Mouse (Mus musculus) forebrain, postnatal 0 days (tissue): ENCODE results near the gene Kctd7. TPM values are rescaled to one million over a fixed set of nuclear protein-coding genes. Genes with fewer than 3 reads are reported as not detected.

Experiments
- ATAC-seq: fragments of 200-750 bp; cut with Nextera tagmentation; 2 replicates; pipeline ENCODE4 v1.8.0; 2017; ENCODE audit warnings: mild to moderate bottlenecking, moderate library complexity
- DNase-seq: peaks from one replicate; pipeline ENCODE4 v3.0.0-alpha.2; 2015
- H3K27ac ChIP-seq: fragments of 300-500 bp; sonication (generic); 2 replicates; pipeline ENCODE4 v1.5.1; 2014; ENCODE audit warnings: low read depth, mild to moderate bottlenecking, antibody characterized with exemption, low read length, moderate library complexity, mixed read lengths
- H3K27me3 ChIP-seq: fragments of 300-500 bp; sonication (generic); 2 replicates; pipeline ENCODE4 v1.6.1; 2014; ENCODE audit warnings: mild to moderate bottlenecking, low read length, mixed read lengths; ENCODE audit not compliant: insufficient read depth
- H3K36me3 ChIP-seq: fragments of 300-500 bp; sonication (generic); 2 replicates; pipeline ENCODE4 v1.6.1; 2014; ENCODE audit warnings: mild to moderate bottlenecking, moderate library complexity; ENCODE audit not compliant: insufficient read depth
- H3K4me1 ChIP-seq: fragments of 300-500 bp; sonication (generic); 2 replicates; pipeline ENCODE4 v1.6.1; 2014; ENCODE audit warnings: antibody characterized with exemption; ENCODE audit not compliant: insufficient read depth
- H3K4me2 ChIP-seq: fragments of 300-500 bp; sonication (generic); 2 replicates; pipeline ENCODE4 v1.6.1; 2014; ENCODE audit warnings: low read depth, mild to moderate bottlenecking, moderate library complexity
- H3K4me3 ChIP-seq: fragments of 300-500 bp; sonication (generic); 2 replicates; pipeline ENCODE4 v1.5.1; 2014; ENCODE audit warnings: low read depth, low read length, mixed read lengths
- H3K9ac ChIP-seq: fragments of 300-500 bp; sonication (generic); 2 replicates; pipeline ENCODE4 v1.6.1; 2014; ENCODE audit warnings: mild to moderate bottlenecking
- H3K9me3 ChIP-seq: fragments of 300-500 bp; sonication (generic); 2 replicates; pipeline ENCODE4 v1.6.1; 2016; ENCODE audit warnings: low read length
- CTCF ChIP-seq: sonication (generic); IDR thresholded peaks from 2 replicates; pipeline ENCODE4 v1.5.1; 2016; ENCODE audit warnings: antibody characterized with exemption, control low read depth, low read depth
- WGBS: fragments of 180-500 bp; shearing (Covaris S2); extraction: QIAGEN DNeasy Blood & Tissue Kit; methylation state at CpG from one replicate; pipeline ENCODE4 v1.1.7; 2014; 5-methylcytosine and 5-hydroxymethylcytosine counted together
- polyA plus RNA-seq: library from polyadenylated mRNA; unstranded; fragments of >200 nt; fragmentation: Nextera tagmentation; extraction: Ambion mirVana; gene quantifications from 2 replicates; pipeline ENCODE4 v1.2.1, GENCODE M21; 2015
- total RNA-seq: library from RNA; depleted of rRNA; stranded (reverse); fragments of >200 nt; gene quantifications from 2 replicates; pipeline ENCODE4 v1.2.3, GENCODE M21; 2014

The Kctd7 gene
- total and polyA plus RNA-seq, 2 experiments from 2014 or later, result 10.7 to 22.4 TPM

DNA sequence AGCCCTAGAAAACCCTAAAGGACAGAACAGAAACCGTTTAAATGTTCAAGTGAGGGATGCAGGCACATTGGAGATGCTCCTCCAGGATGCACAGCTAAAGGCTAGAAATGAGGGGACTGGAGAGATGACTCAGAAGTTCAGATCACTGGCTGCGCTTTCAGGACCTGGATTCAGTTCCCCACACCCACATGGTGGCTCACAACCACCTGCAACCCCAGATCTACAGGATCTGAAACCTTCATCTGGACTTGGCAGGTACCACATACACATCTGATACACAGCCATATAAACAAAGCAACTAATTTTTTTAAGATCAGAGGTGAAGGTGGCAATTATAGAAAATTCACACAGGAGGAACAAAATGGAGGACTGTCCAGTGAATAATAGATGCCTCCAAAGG lies 22.3 kb upstream of the Kctd7 start:
- no peak overlapping the region for H3K9ac ChIP-seq
- H3K4me1 ChIP-seq, result no peaks in the 10 kb centered on the region
- H3K4me2 ChIP-seq, result no peak overlapping the region
- no peak for ATAC-seq
- no peak for DNase-seq
- H3K27me3 ChIP-seq, result no peaks in the 10 kb centered on the region
- no peak overlapping the region for H3K27ac ChIP-seq
- H3K4me3 ChIP-seq, result no peak overlapping the region
- no peak for TF ChIP-seq CTCF
- no peaks in the 10 kb centered on the region for H3K9me3 ChIP-seq
- H3K36me3 ChIP-seq, result no peaks in the 10 kb centered on the region
- 81% methylated on average over 2 of the region's 2 CpGs for WGBS

DNA sequence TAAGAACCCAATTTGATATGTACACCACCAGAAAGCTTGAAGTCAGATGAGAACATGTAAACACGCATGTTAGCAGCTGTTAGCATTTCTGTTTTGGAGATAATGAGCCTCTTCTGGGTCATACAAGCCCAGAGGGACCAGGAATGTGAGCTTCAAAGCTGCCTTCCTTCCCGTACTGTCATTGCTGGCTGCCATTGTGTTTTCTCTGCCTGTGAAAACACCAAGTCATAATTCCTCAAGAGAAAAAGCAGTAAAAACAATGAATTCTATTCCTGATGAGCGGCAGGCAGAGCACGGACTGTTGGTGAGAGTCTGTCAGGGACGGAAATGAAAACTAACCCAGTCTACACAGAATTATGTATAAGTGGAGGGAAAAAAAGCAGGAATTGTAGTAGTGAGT lies 20.4 kb upstream of the Kctd7 start:
- Histone ChIP-seq H3K27ac (no peak overlapping the region), H3K27me3 (no peaks in the 10 kb centered on the region), H3K9ac (no peak overlapping the region), H3K4me2 (no peak overlapping the region), H3K9me3 (no peaks in the 10 kb centered on the region), H3K4me3 (no peak overlapping the region), H3K36me3 (no peaks in the 10 kb centered on the region), H3K4me1 (no peaks in the 10 kb centered on the region)
- DNase-seq (no peak), ATAC-seq (no peak)
- TF ChIP-seq CTCF, result no peak
- WGBS, result 79% methylated on average over 5 of the region's 5 CpGs

DNA sequence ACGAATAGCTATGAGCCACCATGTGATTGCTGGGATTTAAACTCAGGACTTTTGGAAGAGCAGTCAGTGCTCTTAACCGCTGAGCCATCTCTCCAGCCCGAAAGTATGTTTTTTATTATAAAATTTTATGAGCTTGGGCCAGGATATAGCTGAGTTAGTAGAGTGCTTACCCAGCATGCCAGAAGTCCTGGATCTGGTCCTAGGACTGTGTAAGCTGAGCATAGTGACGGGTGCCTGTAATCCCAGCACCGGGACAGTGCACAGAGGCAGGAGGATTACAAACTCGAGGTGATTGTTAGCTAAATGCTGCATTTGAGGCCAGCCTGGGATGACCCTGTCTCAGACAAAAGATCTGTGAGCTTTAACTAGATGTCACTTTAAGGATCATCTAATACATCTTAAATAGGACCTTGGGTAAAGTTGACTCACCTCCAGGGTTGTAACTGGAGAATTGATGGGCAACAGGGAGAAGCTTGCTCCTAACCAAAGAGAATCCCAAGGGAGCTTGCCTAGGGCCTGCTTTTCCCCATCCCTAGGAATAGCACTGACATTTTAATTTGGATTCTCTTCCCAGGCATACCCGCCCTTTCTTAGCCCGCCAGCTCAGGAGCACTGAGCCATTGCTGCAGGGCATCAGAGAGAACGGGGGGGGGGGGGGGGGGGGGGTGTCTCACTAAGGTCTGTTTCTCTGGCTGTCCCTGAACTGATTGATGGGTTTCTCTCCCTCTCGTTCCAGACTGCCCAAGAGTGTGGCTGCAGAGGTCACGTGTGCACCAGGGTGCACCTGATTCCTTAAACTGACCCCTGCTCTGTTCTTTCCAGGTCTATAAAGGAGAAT lies 15.8 kb upstream of the Kctd7 start:
- Histone ChIP-seq H3K36me3 (no peaks in the 10 kb centered on the region), H3K27ac (no peak overlapping the region), H3K9ac (no peak overlapping the region), H3K27me3 (no peaks in the 10 kb centered on the region), H3K4me2 (no peak overlapping the region), H3K4me3 (no peak overlapping the region), H3K4me1 (no peaks in the 10 kb centered on the region), H3K9me3 (no peaks in the 10 kb centered on the region)
- WGBS, result 80% methylated on average over 10 of the region's 11 CpGs
- no peak for DNase-seq
- no peak for ATAC-seq
- no peak for TF ChIP-seq CTCF

DNA sequence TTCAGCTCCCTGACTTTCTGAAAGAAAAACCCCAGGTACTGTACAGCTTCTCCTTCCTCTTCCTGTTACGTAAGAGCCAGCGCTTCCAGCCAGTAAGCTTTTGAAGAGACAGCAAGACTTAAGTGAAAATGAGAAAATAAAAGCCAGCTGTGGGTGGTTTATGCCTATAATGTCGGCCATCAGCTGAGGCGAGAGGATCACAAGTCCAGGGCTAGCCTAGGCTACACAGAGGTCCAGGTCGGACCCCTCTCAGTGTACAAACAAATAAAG lies 15.2 kb upstream of the Kctd7 start:
- DNase-seq (no peak), ATAC-seq (no peak)
- H3K36me3 ChIP-seq, result no peaks in the 10 kb centered on the region
- H3K9ac ChIP-seq, result no peak overlapping the region
- H3K9me3 ChIP-seq, result no peaks in the 10 kb centered on the region
- WGBS, result 85% methylated on average over 5 of the region's 5 CpGs
- no peak for TF ChIP-seq CTCF
- H3K4me1 ChIP-seq, result no peaks in the 10 kb centered on the region
- H3K27me3 ChIP-seq, result no peaks in the 10 kb centered on the region
- H3K4me3 ChIP-seq, result no peak overlapping the region
- H3K27ac ChIP-seq, result no peak overlapping the region
- H3K4me2 ChIP-seq, result no peak overlapping the region

DNA sequence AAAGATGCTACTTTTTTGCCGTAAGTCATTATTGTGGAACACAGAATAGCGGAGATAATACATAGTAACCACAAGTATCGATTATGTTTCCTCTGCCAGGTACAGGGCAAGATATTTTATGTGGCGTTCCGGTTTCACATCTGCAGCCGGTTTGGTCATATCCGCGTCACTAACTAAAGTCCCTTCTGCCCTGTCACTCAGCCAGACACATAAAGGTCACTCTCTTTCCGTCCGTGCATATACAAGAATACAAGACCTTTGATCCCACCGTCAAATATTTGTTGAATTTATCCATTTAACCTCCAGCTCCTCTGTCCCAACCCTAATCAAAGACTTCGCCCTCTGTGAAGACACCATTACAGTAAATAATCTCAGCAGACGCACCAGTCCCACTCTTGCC lies 8.1 kb upstream of the Kctd7 start:
- Histone ChIP-seq H3K9ac (no peak overlapping the region), H3K4me2 (no peak overlapping the region), H3K4me3 (no peak overlapping the region), H3K4me1 (no peaks in the 10 kb centered on the region), H3K27me3 (no peaks in the 10 kb centered on the region), H3K36me3 (peaks cover 4% of the 10 kb centered on the region; the same call in 1 of the 2 replicates), H3K9me3 (no peaks in the 10 kb centered on the region), H3K27ac (no peak overlapping the region)
- no peak for DNase-seq
- ATAC-seq, result no peak
- WGBS, result 95% methylated on average over 13 of the region's 13 CpGs
- no peak for TF ChIP-seq CTCF

DNA sequence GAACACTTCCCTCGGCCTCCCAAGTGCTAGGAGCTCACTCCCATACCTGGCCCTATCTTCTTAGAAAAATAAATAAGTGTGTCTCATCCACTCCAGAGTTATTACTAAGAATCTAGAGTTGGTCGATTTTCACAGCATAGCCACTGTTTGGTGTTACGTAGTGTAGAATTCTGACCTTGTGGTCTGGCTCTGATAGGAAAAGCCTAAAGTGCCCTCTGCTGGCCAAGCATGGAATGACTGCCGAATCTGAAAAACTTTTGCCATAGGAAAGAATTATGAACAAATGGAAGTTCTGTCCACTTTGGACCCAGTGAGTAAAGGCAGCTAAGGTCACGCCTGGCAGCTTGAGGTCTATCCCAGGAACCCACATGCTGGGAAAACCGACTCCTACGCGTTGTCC lies 5.3 kb upstream of the Kctd7 start:
- ATAC-seq (no peak), DNase-seq (peak; percentile 81)
- Histone ChIP-seq H3K27ac (no peak overlapping the region), H3K4me3 (no peak overlapping the region), H3K27me3 (no peaks in the 10 kb centered on the region), H3K4me1 (peaks cover 5% of the 10 kb centered on the region; the same call in 1 of the 2 replicates), H3K36me3 (peaks cover 4% of the 10 kb centered on the region; the same call in 1 of the 2 replicates), H3K4me2 (no peak overlapping the region), H3K9ac (no peak overlapping the region), H3K9me3 (no peaks in the 10 kb centered on the region)
- TF ChIP-seq CTCF, result peak; percentile 90
- WGBS, result 29% methylated on average over 8 of the region's 8 CpGs

DNA sequence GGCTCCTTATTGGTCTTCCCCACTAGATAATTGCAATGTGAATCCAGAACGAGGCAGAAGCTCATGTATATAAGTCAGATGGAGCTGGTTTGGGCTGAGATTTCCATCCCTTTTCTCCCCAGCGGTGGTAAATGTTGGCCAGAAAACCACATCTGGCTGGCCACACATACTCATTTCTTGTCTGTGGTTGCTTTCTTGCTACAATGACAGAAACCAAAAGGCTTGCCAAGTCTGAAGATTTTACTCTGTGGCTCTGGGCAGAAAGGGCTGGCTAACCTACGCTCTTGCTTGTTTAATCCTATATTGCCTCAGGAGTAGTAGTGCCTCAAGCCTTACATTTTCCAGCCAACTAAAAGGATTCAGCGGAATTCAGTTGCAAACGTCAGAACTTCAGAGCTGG lies 3.5 kb upstream of the Kctd7 start:
- 86% methylated on average over 5 of the region's 5 CpGs for WGBS
- no peaks in the 10 kb centered on the region; the same call in 1 of the 2 replicates for H3K36me3 ChIP-seq

More for the DNA sequence above, 3.5 kb upstream of the Kctd7 start:
- Histone ChIP-seq H3K27ac (no peak overlapping the region), H3K27me3 (no peaks in the 10 kb centered on the region), H3K4me3 (no peak overlapping the region), H3K4me2 (no peak overlapping the region), H3K9me3 (no peaks in the 10 kb centered on the region), H3K9ac (no peak overlapping the region), H3K4me1 (peaks cover 14% of the 10 kb centered on the region; the same call in 1 of the 2 replicates)
- no peak for TF ChIP-seq CTCF
- DNase-seq (no peak), ATAC-seq (no peak)
